Mouse (Mus musculus) CH12.LX (cell line): ENCODE measurements around the gene Slc26a10.

Experiments used
- BHLHE40 ChIP-seq: IDR thresholded peaks from 2 replicates; pipeline ENCODE4 v1.6.1; 2011; ENCODE audit warnings: mild to moderate bottlenecking, low read depth, low read length, improper control_type of control experiment
- CTCF ChIP-seq, 2 experiments: IDR thresholded peaks in 1 of 2; conservative IDR thresholded peaks in 1 of 2; 2 replicates each; pipeline ENCODE4 v1.5.1; 2011 to 2012; ENCODE audit warnings: low read depth in 2 of 2, low read length in 2 of 2, improper control_type of control experiment in 1 of 2, inconsistent platforms in 1 of 2, mild to moderate bottlenecking in 1 of 2, moderate library complexity in 1 of 2
- ELF1 ChIP-seq: IDR thresholded peaks from 2 replicates; pipeline ENCODE4 v1.6.1; 2014; ENCODE audit warnings: low read depth, mild to moderate bottlenecking, inconsistent platforms, low read length, improper control_type of control experiment
- EP300 ChIP-seq: IDR thresholded peaks from 2 replicates; pipeline ENCODE4 v1.6.1; 2011; ENCODE audit warnings: low read length, improper control_type of control experiment
- ETS1 ChIP-seq: conservative IDR thresholded peaks from 2 replicates; pipeline ENCODE4 v1.6.1; 2012; ENCODE audit warnings: low read depth, mild to moderate bottlenecking, inconsistent platforms, low read length, improper control_type of control experiment, moderate library complexity
- MAFK ChIP-seq: IDR thresholded peaks from 2 replicates; pipeline ENCODE4 v1.6.1; 2011; ENCODE audit warnings: low read length, improper control_type of control experiment; ENCODE audit not compliant: insufficient replicate concordance
- MEF2A ChIP-seq: IDR thresholded peaks from 2 replicates; pipeline ENCODE4 v1.6.1; 2014; ENCODE audit warnings: low read depth, mild to moderate bottlenecking, inconsistent platforms, low read length, improper control_type of control experiment, borderline replicate concordance
- NELFE ChIP-seq: IDR thresholded peaks from 2 replicates; pipeline ENCODE4 v1.6.1; 2011; ENCODE audit warnings: low read depth, low read length, improper control_type of control experiment
- PAX5 ChIP-seq: IDR thresholded peaks from 2 replicates; pipeline ENCODE4 v1.6.1; 2012; ENCODE audit warnings: low read length, inconsistent platforms, mixed read lengths
- POLR2A ChIP-seq: IDR thresholded peaks from 2 replicates; pipeline ENCODE4 v1.6.1; 2011; ENCODE audit warnings: low read depth, mild to moderate bottlenecking, improper control_type of control experiment, low read length
- RCOR1 ChIP-seq: conservative IDR thresholded peaks from 2 replicates; pipeline ENCODE4 v1.6.1; 2012; ENCODE audit warnings: low read depth, mild to moderate bottlenecking, inconsistent platforms, low read length, improper control_type of control experiment

GRCm38 (mm10) chr10:127199474-127199873, 19.0 kb upstream of the Slc26a10 start:
- TF ChIP-seq CTCF (conservative IDR thresholded peaks at IDR 0.05 in 1 of 2, IDR thresholded peaks at IDR 0.05 in 1 of 2; ENCODE audit: low read depth in 2 of 2, low read length in 2 of 2) (no peak), EP300 (no peak), MEF2A (no peak), BHLHE40 (no peak), NELFE (no peak), PAX5 (no peak), ETS1 (no peak), POLR2A (no peak), MAFK (no peak), RCOR1 (no peak), ELF1 (no peak)
